Mouse (Mus musculus): ENCODE measurements around the gene Apbb1ip. TPM values are rescaled to one million over a fixed set of nuclear protein-coding genes. Genes with fewer than 3 reads are reported as not detected.
A peak's percentile ranks its signal among the peaks of the same experiment; 100 is the strongest.
"Not testable (repeated sequence)": the region's sequence is repeated elsewhere in the genome, so short reads cannot be mapped to it uniquely, and the experiment has no call there.

The Apbb1ip gene
- polyA plus RNA-seq, 1 experiment from 2014 or later: 0.39 TPM

GRCm38 (mm10) chr2:22874628-22875027, 100.7 kb downstream of the Apbb1ip start:
- no peak overlapping the region for H3K27ac ChIP-seq
- no peak for DNase-seq (ENCODE audit: low spot score)

GRCm38 (mm10) chr2:22876614-22877013, 102.7 kb downstream of the Apbb1ip start:
- H3K9me3 ChIP-seq (replicated peaks): no peaks in the 10 kb centered on the region
- no peak for DNase-seq (ENCODE audit: low spot score)
- H3K4me1 ChIP-seq: no peaks in the 10 kb centered on the region
- H3K27ac ChIP-seq: no peak overlapping the region
- H3K27me3 ChIP-seq (ENCODE audit: low read depth, poor library complexity, severe bottlenecking): peaks cover 7% of the 10 kb centered on the region; the same call in 1 of the 2 replicates
- WGBS: 91% methylated on average over 3 of the region's 3 CpGs
- no peak overlapping the region for H3K4me3 ChIP-seq
- H3K36me3 ChIP-seq: no peaks in the 10 kb centered on the region

More at GRCm38 (mm10) chr2:22874628-22875027, 100.7 kb downstream of the Apbb1ip start:
- Histone ChIP-seq H3K4me1 (no peaks in the 10 kb centered on the region), H3K9me3 (replicated peaks) (no peaks in the 10 kb centered on the region), H3K36me3 (no peaks in the 10 kb centered on the region), H3K4me3 (no peak overlapping the region), H3K27me3 (ENCODE audit: low read depth, poor library complexity, severe bottlenecking) (peaks cover 7% of the 10 kb centered on the region; the same call in 1 of the 2 replicates)
- WGBS: 48% methylated on average over 10 of the region's 10 CpGs

GRCm38 (mm10) chr2:22878781-22879180, 104.9 kb downstream of the Apbb1ip start:
- Histone ChIP-seq H3K36me3 (no peaks in the 10 kb centered on the region), H3K27ac (no peak overlapping the region), H3K9me3 (replicated peaks) (no peaks in the 10 kb centered on the region), H3K27me3 (ENCODE audit: low read depth, poor library complexity, severe bottlenecking) (peaks cover 7% of the 10 kb centered on the region; the same call in 1 of the 2 replicates), H3K4me1 (no peaks in the 10 kb centered on the region), H3K4me3 (no peak overlapping the region)
- DNase-seq (ENCODE audit: low spot score): no peak
- 55% methylated on average over 1 of the region's 1 CpGs for WGBS

GRCm38 (mm10) chr2:22880726-22881125, 106.8 kb downstream of the Apbb1ip start:
- DNase-seq (ENCODE audit: low spot score); H3K27me3 ChIP-seq (ENCODE audit: low read depth, poor library complexity, severe bottlenecking); H3K27ac ChIP-seq; H3K9me3 ChIP-seq (replicated peaks); H3K36me3 ChIP-seq; H3K4me1 ChIP-seq; H3K4me3 ChIP-seq: not testable (repeated sequence)
- WGBS: 88% methylated on average over 3 of the region's 3 CpGs

- WGBS: 24% methylated on average over 9 of the region's 9 CpGs
- no peak for DNase-seq (ENCODE audit: low spot score)
- peaks cover 6% of the 10 kb centered on the region; the same call in 1 of the 2 replicates for H3K4me1 ChIP-seq
- H3K36me3 ChIP-seq: no peaks in the 10 kb centered on the region
- H3K9me3 ChIP-seq (replicated peaks): no peaks in the 10 kb centered on the region
- peak overlapping the region; percentile 86 for H3K27ac ChIP-seq
- H3K27me3 ChIP-seq (ENCODE audit: low read depth, poor library complexity, severe bottlenecking): no peaks in the 10 kb centered on the region
- H3K4me3 ChIP-seq: peak overlapping the region; percentile 91
These were observed 121.0 kb downstream of the Apbb1ip start for GRCm38 (mm10) chr2:22894932-22895281.

GRCm38 (mm10) chr2:22895282-22896273, 121.7 kb downstream of the Apbb1ip start, which contains the start of gene Pdss1:
Gene Pdss1, plus strand, starts transcription at chr2:22895522.
- WGBS: under 1% methylated on average over 81 of the region's 81 CpGs
- peak within 1 kb of the TSS; percentile 91 for H3K4me3 ChIP-seq
- no peaks in the 10 kb centered on the region for H3K9me3 ChIP-seq (replicated peaks)
- no peaks in the 10 kb centered on the region for H3K36me3 ChIP-seq
- H3K27me3 ChIP-seq (ENCODE audit: low read depth, poor library complexity, severe bottlenecking): no peaks in the 10 kb centered on the region
- peak; percentile 92 for DNase-seq (ENCODE audit: low spot score)
- peak within 1 kb of the TSS; percentile 86 for H3K27ac ChIP-seq
- H3K4me1 ChIP-seq: peaks cover 6% of the 10 kb centered on the region; the same call in 1 of the 2 replicates

GRCm38 (mm10) chr2:22903947-22904346, 130.1 kb downstream of the Apbb1ip start:
- peaks cover 44% of the 10 kb centered on the region for H3K36me3 ChIP-seq
- no peak overlapping the region for H3K4me3 ChIP-seq
- no peaks in the 10 kb centered on the region for H3K9me3 ChIP-seq (replicated peaks)
- H3K4me1 ChIP-seq: no peaks in the 10 kb centered on the region
- H3K27ac ChIP-seq: no peak overlapping the region
- no peaks in the 10 kb centered on the region for H3K27me3 ChIP-seq (ENCODE audit: low read depth, poor library complexity, severe bottlenecking)
- DNase-seq (ENCODE audit: low spot score): no peak
- 92% methylated on average over 3 of the region's 3 CpGs for WGBS

GRCm38 (mm10) chr2:22914421-22914820, 140.5 kb downstream of the Apbb1ip start:
- no peak for DNase-seq (ENCODE audit: low spot score)
- Histone ChIP-seq H3K9me3 (replicated peaks) (no peaks in the 10 kb centered on the region), H3K27me3 (ENCODE audit: low read depth, poor library complexity, severe bottlenecking) (no peaks in the 10 kb centered on the region), H3K36me3 (peaks cover 62% of the 10 kb centered on the region), H3K4me1 (no peaks in the 10 kb centered on the region), H3K27ac (no peak overlapping the region), H3K4me3 (no peak overlapping the region)
- 97% methylated on average over 3 of the region's 3 CpGs for WGBS

- no peak overlapping the region for H3K27ac ChIP-seq
- peaks cover 53% of the 10 kb centered on the region for H3K36me3 ChIP-seq
- H3K4me3 ChIP-seq: no peak overlapping the region
- no peaks in the 10 kb centered on the region for H3K9me3 ChIP-seq (replicated peaks)
- no peaks in the 10 kb centered on the region for H3K27me3 ChIP-seq (ENCODE audit: low read depth, poor library complexity, severe bottlenecking)
- DNase-seq (ENCODE audit: low spot score): no peak
- no peaks in the 10 kb centered on the region for H3K4me1 ChIP-seq
- 88% methylated on average over 2 of the region's 2 CpGs for WGBS
These were observed 144.8 kb downstream of the Apbb1ip start for GRCm38 (mm10) chr2:22918651-22919050.

Other genes with a start within 250 kb of the Apbb1ip start
- 0.03 TPM in 1 of 2 replicates, not detected in the other for gene Gad2, start 151.9 kb upstream of the Apbb1ip start, polyA plus RNA-seq (2016; fragmentation: Nextera tagmentation; extraction: Ambion mirVana)
- 19.1 and 21.8 TPM in 2 replicates for gene Pdss1, start 121.4 kb downstream of the Apbb1ip start, polyA plus RNA-seq (2016; fragmentation: Nextera tagmentation; extraction: Ambion mirVana)